Mouse (Mus musculus): ENCODE data around the gene Phykpl. TPM values are rescaled to one million over a fixed set of nuclear protein-coding genes. Genes with fewer than 3 reads are reported as not detected.

Gene Phykpl
- polyA plus RNA-seq, 2 experiments, result 16.7 to 20.5 TPM

DNA sequence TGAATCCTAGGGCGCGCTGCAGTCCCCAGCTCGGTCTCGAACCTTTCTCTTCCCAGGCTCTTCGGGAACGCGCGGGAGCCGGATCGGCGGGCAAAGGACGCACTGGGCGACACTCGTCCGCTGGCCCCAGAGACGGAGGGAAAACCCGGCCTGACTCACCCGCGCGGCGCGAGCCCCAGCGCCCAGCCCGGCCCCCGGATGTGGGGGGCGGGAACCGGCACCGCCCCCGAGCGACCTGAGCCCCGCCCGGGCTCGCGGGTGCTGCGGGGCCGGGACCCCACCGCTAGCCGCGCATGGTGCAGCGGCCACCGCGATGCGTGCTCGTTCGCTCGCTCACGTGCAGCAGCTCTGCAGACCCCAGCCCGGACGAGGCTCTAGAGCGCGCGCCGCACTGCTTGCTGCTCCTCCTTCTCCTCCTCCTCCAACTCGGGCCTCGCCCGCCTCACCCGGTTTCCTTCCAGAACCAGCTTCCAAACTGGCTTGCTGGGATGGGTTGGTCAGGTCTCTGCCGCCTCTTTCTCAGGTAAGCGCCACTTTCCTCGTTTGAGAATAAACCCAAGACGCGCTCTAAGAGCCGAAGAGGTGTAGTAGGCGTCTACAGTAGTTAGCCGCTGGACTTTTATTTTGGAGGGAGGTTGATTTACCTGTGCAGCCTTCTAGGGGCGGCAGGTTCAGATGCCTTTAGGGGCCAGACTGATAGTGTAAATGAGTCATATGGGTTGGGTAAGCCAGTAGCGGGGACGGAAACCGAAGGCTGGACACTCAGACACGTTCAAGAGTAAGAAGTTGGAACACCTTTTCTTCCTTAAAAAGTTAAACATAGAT, 66.3 kb downstream of the Phykpl start, which contains the start of the genes N4bp3 and D930048N14Rik:
TSS of gene N4bp3 (minus strand) at position 152 of the 825 bp plus-strand sequence.
TSS of gene D930048N14Rik (plus strand) at position 264 of the 825 bp plus-strand sequence.
- TF ChIP-seq POLR2A (IDR thresholded peaks at IDR 0.05; ENCODE audit: borderline replicate concordance, extremely low read depth, insufficient read depth, insufficient read length), result no peak; the same call in 1 of the 2 replicates
- Histone ChIP-seq H3K4me1 (ENCODE audit: control insufficient read depth, insufficient read depth, low read length) (peaks cover 21% of the 10 kb centered on the region), H3K9ac (ENCODE audit: low read depth, low read length, severe bottlenecking) (peak within 1 kb of the TSS; percentile 69), H3K4me3 (replicated peaks; ENCODE audit: low read length) (peak within 1 kb of the TSS; percentile 57), H3K36me3 (ENCODE audit: control insufficient read depth, insufficient read depth, low read length) (peaks cover under 1% of the 10 kb centered on the region; the same call in 1 of the 2 replicates), H3K4me2 (replicated peaks; ENCODE audit: low read depth, low read length, severe bottlenecking) (peak within 1 kb of the TSS; percentile 96), H3K27me3 (ENCODE audit: control insufficient read depth, insufficient read depth, low read length) (no peaks in the 10 kb centered on the region), H3K9me3 (ENCODE audit: control insufficient read depth, low read length) (no peaks in the 10 kb centered on the region), H3K27ac (replicated peaks; ENCODE audit: low read depth, low read length) (peak within 1 kb of the TSS; percentile 15)
- WGBS, result under 1% methylated on average over 48 of the region's 70 CpGs
- ATAC-seq (ENCODE audit: low FRiP score, low read depth), result peak; percentile 71
- peak; percentile 55 for DNase-seq (ENCODE audit: low spot score)

DNA sequence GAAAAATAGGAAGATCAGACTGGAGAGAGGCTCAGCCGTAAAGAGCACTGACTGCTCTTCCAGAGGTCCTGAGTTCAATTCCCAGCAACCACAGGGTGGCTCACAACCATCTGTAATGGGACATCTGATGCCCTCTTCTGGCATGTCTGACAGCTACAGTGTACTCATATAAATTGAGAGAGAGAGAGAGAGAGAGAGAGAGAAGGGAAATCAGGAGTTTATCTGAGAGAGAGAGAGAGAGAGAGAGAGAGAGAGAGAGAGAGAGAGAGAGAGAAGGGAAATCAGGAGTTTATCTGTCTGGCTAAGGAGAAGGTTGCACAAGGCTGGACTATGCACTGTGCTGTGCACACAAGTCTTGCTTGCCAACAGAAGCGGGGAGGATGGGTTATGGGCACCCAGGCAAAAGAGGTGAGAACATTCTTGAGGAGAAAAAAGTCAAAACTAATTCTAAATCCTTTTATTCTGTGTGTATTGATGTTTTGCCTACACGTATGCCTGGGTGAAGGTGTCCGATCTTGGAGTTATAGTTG, 68.4 kb downstream of the Phykpl start:
- ATAC-seq (ENCODE audit: low FRiP score, low read depth), result no peak
- 90% methylated on average over 4 of the region's 4 CpGs for WGBS
- H3K4me1 ChIP-seq (ENCODE audit: control insufficient read depth, insufficient read depth, low read length), result peaks cover 28% of the 10 kb centered on the region

GRCm38 (mm10) chr11:51653736-51654135, 69.2 kb downstream of the Phykpl start:
- no peak overlapping the region for H3K4me2 ChIP-seq (replicated peaks; ENCODE audit: low read depth, low read length, severe bottlenecking)
- peaks cover 29% of the 10 kb centered on the region for H3K4me1 ChIP-seq (ENCODE audit: control insufficient read depth, insufficient read depth, low read length)

More for the DNA sequence above, 68.4 kb downstream of the Phykpl start:
- no peaks in the 10 kb centered on the region for H3K9me3 ChIP-seq (ENCODE audit: control insufficient read depth, low read length)
- H3K27me3 ChIP-seq (ENCODE audit: control insufficient read depth, insufficient read depth, low read length), result no peaks in the 10 kb centered on the region
- no peak overlapping the region for H3K9ac ChIP-seq (ENCODE audit: low read depth, low read length, severe bottlenecking)
- no peak overlapping the region for H3K4me2 ChIP-seq (replicated peaks; ENCODE audit: low read depth, low read length, severe bottlenecking)
- no peaks in the 10 kb centered on the region for H3K36me3 ChIP-seq (ENCODE audit: control insufficient read depth, insufficient read depth, low read length)
- DNase-seq (ENCODE audit: low spot score), result no peak
- no peak overlapping the region for H3K4me3 ChIP-seq (replicated peaks; ENCODE audit: low read length)
- TF ChIP-seq POLR2A (IDR thresholded peaks at IDR 0.05; ENCODE audit: borderline replicate concordance, extremely low read depth, insufficient read depth, insufficient read length), result no peak
- no peak overlapping the region for H3K27ac ChIP-seq (replicated peaks; ENCODE audit: low read depth, low read length)

More at GRCm38 (mm10) chr11:51653736-51654135, 69.2 kb downstream of the Phykpl start:
- H3K27me3 ChIP-seq (ENCODE audit: control insufficient read depth, insufficient read depth, low read length), result no peaks in the 10 kb centered on the region
- H3K27ac ChIP-seq (replicated peaks; ENCODE audit: low read depth, low read length), result no peak overlapping the region
- no peak overlapping the region for H3K9ac ChIP-seq (ENCODE audit: low read depth, low read length, severe bottlenecking)
- no peak overlapping the region for H3K4me3 ChIP-seq (replicated peaks; ENCODE audit: low read length)
- 88% methylated on average over 6 of the region's 6 CpGs for WGBS
- H3K36me3 ChIP-seq (ENCODE audit: control insufficient read depth, insufficient read depth, low read length), result no peaks in the 10 kb centered on the region
- no peaks in the 10 kb centered on the region for H3K9me3 ChIP-seq (ENCODE audit: control insufficient read depth, low read length)
- TF ChIP-seq POLR2A (IDR thresholded peaks at IDR 0.05; ENCODE audit: borderline replicate concordance, extremely low read depth, insufficient read depth, insufficient read length), result no peak
- no peak for DNase-seq (ENCODE audit: low spot score)
- no peak for ATAC-seq (ENCODE audit: low FRiP score, low read depth)

Other genes with a start within 250 kb of the Phykpl start
- gene Hnrnpab, start 22.1 kb downstream of the Phykpl start, polyA plus RNA-seq (2012; rRNA removed), result 465 and 516 TPM in 2 replicates
- gene Hnrnpab, start 22.1 kb downstream of the Phykpl start, polyA plus RNA-seq (2014; fragmentation: Nextera tagmentation; extraction: Ambion mirVana), result 480 and 522 TPM in 2 replicates
- 77.9 and 89.0 TPM in 2 replicates for gene Nhp2, start 35.0 kb downstream of the Phykpl start, polyA plus RNA-seq (2012; rRNA removed)
- gene Nhp2, start 35.0 kb downstream of the Phykpl start, polyA plus RNA-seq (2014; fragmentation: Nextera tagmentation; extraction: Ambion mirVana), result 165 and 176 TPM in 2 replicates
- gene Rmnd5b, start 51.1 kb downstream of the Phykpl start, polyA plus RNA-seq (2012; rRNA removed), result 49.3 and 57.9 TPM in 2 replicates
- 57.4 and 59.7 TPM in 2 replicates for gene Rmnd5b, start 51.1 kb downstream of the Phykpl start, polyA plus RNA-seq (2014; fragmentation: Nextera tagmentation; extraction: Ambion mirVana)
- 22.9 and 27.2 TPM in 2 replicates for gene N4bp3, start 66.1 kb downstream of the Phykpl start, polyA plus RNA-seq (2012; rRNA removed)
- 28.4 and 33.1 TPM in 2 replicates for gene N4bp3, start 66.1 kb downstream of the Phykpl start, polyA plus RNA-seq (2014; fragmentation: Nextera tagmentation; extraction: Ambion mirVana)
- gene D930048N14Rik, start 66.2 kb downstream of the Phykpl start, polyA plus RNA-seq (2012; rRNA removed), result 13.0 and 15.0 TPM in 2 replicates
- gene D930048N14Rik, start 66.2 kb downstream of the Phykpl start, polyA plus RNA-seq (2014; fragmentation: Nextera tagmentation; extraction: Ambion mirVana), result 4.2 and 4.5 TPM in 2 replicates
- gene 0610009B22Rik, start 104.1 kb downstream of the Phykpl start, polyA plus RNA-seq (2012; rRNA removed), result 39.4 and 46.7 TPM in 2 replicates
- 74.6 and 81.9 TPM in 2 replicates for gene 0610009B22Rik, start 104.1 kb downstream of the Phykpl start, polyA plus RNA-seq (2014; fragmentation: Nextera tagmentation; extraction: Ambion mirVana)
- gene Sec24a, start 178.9 kb downstream of the Phykpl start, polyA plus RNA-seq (2012; rRNA removed), result 15.2 and 19.4 TPM in 2 replicates
- gene Sec24a, start 178.9 kb downstream of the Phykpl start, polyA plus RNA-seq (2014; fragmentation: Nextera tagmentation; extraction: Ambion mirVana), result 18.0 and 18.5 TPM in 2 replicates
- gene Sar1b, start 178.9 kb downstream of the Phykpl start, polyA plus RNA-seq (2012; rRNA removed), result 54.7 and 55.1 TPM in 2 replicates
- gene Sar1b, start 178.9 kb downstream of the Phykpl start, polyA plus RNA-seq (2014; fragmentation: Nextera tagmentation; extraction: Ambion mirVana), result 98.2 and 117 TPM in 2 replicates